Mouse (Mus musculus): ENCODE results near the gene Map1b.

GRCm38 (mm10) chr13:99444880-99445279 is 71.5 kb downstream of the Map1b start:
- TF ChIP-seq CTCF (IDR thresholded peaks at IDR 0.05; ENCODE audit: control insufficient read depth, insufficient read depth, low read length) (no peak), POLR2A (IDR thresholded peaks at IDR 0.05; ENCODE audit: borderline replicate concordance, control insufficient read depth, low read depth, low read length) (no peak)
